Mouse (Mus musculus): ENCODE data around the gene Ccdc141. TPM values are rescaled to one million over a fixed set of nuclear protein-coding genes. Genes with fewer than 3 reads are reported as not detected.

Ccdc141 gene
- polyA plus RNA-seq, 1 experiment from 2014 or later: 8.4 TPM

DNA sequence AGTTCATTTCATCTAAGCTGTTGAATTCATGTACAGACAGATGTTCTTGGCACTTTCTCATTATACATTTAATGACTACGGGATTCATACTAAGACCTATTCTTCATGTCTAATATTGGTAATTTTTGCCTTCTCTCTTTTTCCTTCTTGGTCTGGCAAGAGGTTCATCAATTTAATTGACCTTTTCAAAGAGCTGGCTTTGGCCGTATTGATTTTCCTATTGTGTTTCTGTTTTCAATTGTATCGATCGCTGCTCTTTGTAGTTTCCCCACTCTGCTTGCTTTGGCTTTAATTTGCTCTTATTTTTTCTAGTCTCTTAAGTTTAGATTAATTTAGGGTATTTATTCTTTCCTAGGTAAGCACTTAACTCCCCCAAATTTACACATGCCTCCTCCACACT lies 12.9 kb downstream of the Ccdc141 start:
- no peak for TF ChIP-seq CTCF (IDR thresholded peaks at IDR 0.05; ENCODE audit: low read depth)
- H3K4me2 ChIP-seq: no peak overlapping the region
- H3K9ac ChIP-seq: no peak overlapping the region
- H3K9me3 ChIP-seq (ENCODE audit: low read depth, low read length): no peaks in the 10 kb centered on the region
- ATAC-seq (ENCODE audit: insufficient read depth) (no peak), DNase-seq (no peak)
- H3K36me3 ChIP-seq (ENCODE audit: insufficient read depth): no peaks in the 10 kb centered on the region
- H3K27ac ChIP-seq (ENCODE audit: low read depth): no peak overlapping the region
- no peak overlapping the region for H3K4me3 ChIP-seq (ENCODE audit: low read depth, low read length)
- 96% methylated on average over 4 of the region's 4 CpGs for WGBS
- no peaks in the 10 kb centered on the region for H3K27me3 ChIP-seq (ENCODE audit: insufficient read depth, low read length)
- no peaks in the 10 kb centered on the region for H3K4me1 ChIP-seq (ENCODE audit: insufficient read depth)

DNA sequence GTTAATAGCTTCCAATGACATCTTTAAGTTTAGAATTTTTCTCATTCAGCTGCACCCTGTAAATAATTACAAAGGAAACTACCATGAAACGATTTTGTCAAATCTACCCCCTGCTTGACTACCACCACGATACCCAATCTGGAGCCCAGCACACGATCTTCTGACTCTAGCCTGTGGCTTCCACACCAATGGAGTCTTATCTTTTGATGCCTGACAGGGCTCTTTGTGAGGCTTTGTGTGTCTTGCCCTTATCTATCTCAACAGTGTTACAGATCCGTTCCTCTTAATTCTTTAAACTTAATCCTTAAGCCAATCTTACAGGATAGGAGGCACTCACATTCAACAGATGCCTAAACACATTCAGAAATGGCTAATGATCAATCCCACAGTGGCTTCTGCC lies 16.4 kb downstream of the Ccdc141 start:
- H3K36me3 ChIP-seq (ENCODE audit: insufficient read depth): no peaks in the 10 kb centered on the region
- H3K27me3 ChIP-seq (ENCODE audit: insufficient read depth, low read length): no peaks in the 10 kb centered on the region
- no peak overlapping the region for H3K9ac ChIP-seq
- no peak overlapping the region for H3K4me2 ChIP-seq
- H3K27ac ChIP-seq (ENCODE audit: low read depth): no peak overlapping the region
- H3K4me1 ChIP-seq (ENCODE audit: insufficient read depth): no peaks in the 10 kb centered on the region
- H3K4me3 ChIP-seq (ENCODE audit: low read depth, low read length): no peak overlapping the region
- 24% methylated on average over 4 of the region's 4 CpGs for WGBS
- no peak for TF ChIP-seq CTCF (IDR thresholded peaks at IDR 0.05; ENCODE audit: low read depth)
- H3K9me3 ChIP-seq (ENCODE audit: low read depth, low read length): no peaks in the 10 kb centered on the region
- ATAC-seq (ENCODE audit: insufficient read depth) (no peak), DNase-seq (no peak)

- DNase-seq: no peak
- H3K27ac ChIP-seq (ENCODE audit: low read depth): no peak overlapping the region
- 94% methylated on average over 8 of the region's 8 CpGs for WGBS
- H3K4me1 ChIP-seq (ENCODE audit: insufficient read depth): no peaks in the 10 kb centered on the region
- no peak overlapping the region for H3K4me2 ChIP-seq
- H3K9ac ChIP-seq: no peak overlapping the region
- no peaks in the 10 kb centered on the region for H3K36me3 ChIP-seq (ENCODE audit: insufficient read depth)
- no peaks in the 10 kb centered on the region for H3K27me3 ChIP-seq (ENCODE audit: insufficient read depth, low read length)
- no peak for TF ChIP-seq CTCF (IDR thresholded peaks at IDR 0.05; ENCODE audit: low read depth)
- ATAC-seq (ENCODE audit: insufficient read depth): no peak
- no peak overlapping the region for H3K4me3 ChIP-seq (ENCODE audit: low read depth, low read length)
- no peaks in the 10 kb centered on the region for H3K9me3 ChIP-seq (ENCODE audit: low read depth, low read length)
These were observed 19.2 kb downstream of the Ccdc141 start for GRCm38 (mm10) chr2:77151255-77151654.

GRCm38 (mm10) chr2:77149576-77149975 lies 20.9 kb downstream of the Ccdc141 start:
- ATAC-seq (ENCODE audit: insufficient read depth): no peak
- no peak for DNase-seq
- Histone ChIP-seq H3K9me3 (ENCODE audit: low read depth, low read length) (no peaks in the 10 kb centered on the region), H3K4me3 (ENCODE audit: low read depth, low read length) (no peak overlapping the region), H3K36me3 (ENCODE audit: insufficient read depth) (no peaks in the 10 kb centered on the region), H3K27me3 (ENCODE audit: insufficient read depth, low read length) (no peaks in the 10 kb centered on the region), H3K4me1 (ENCODE audit: insufficient read depth) (no peaks in the 10 kb centered on the region), H3K9ac (no peak overlapping the region), H3K27ac (ENCODE audit: low read depth) (no peak overlapping the region), H3K4me2 (no peak overlapping the region)
- WGBS: 22% methylated on average over 2 of the region's 2 CpGs
- no peak for TF ChIP-seq CTCF (IDR thresholded peaks at IDR 0.05; ENCODE audit: low read depth)

GRCm38 (mm10) chr2:77148215-77148614 lies 22.2 kb downstream of the Ccdc141 start:
- no peak for ATAC-seq (ENCODE audit: insufficient read depth)
- no peak for DNase-seq
- Histone ChIP-seq H3K27ac (ENCODE audit: low read depth) (no peak overlapping the region), H3K4me3 (ENCODE audit: low read depth, low read length) (no peak overlapping the region), H3K4me2 (no peak overlapping the region), H3K9ac (no peak overlapping the region), H3K36me3 (ENCODE audit: insufficient read depth) (no peaks in the 10 kb centered on the region), H3K4me1 (ENCODE audit: insufficient read depth) (no peaks in the 10 kb centered on the region), H3K9me3 (ENCODE audit: low read depth, low read length) (no peaks in the 10 kb centered on the region), H3K27me3 (ENCODE audit: insufficient read depth, low read length) (no peaks in the 10 kb centered on the region)
- TF ChIP-seq CTCF (IDR thresholded peaks at IDR 0.05; ENCODE audit: low read depth): no peak
- WGBS: 64% methylated on average over 4 of the region's 4 CpGs

GRCm38 (mm10) chr2:77146968-77147367 lies 23.5 kb downstream of the Ccdc141 start:
- Histone ChIP-seq H3K9me3 (ENCODE audit: low read depth, low read length) (no peaks in the 10 kb centered on the region), H3K4me3 (ENCODE audit: low read depth, low read length) (no peak overlapping the region), H3K4me1 (ENCODE audit: insufficient read depth) (no peaks in the 10 kb centered on the region), H3K36me3 (ENCODE audit: insufficient read depth) (no peaks in the 10 kb centered on the region), H3K27ac (ENCODE audit: low read depth) (no peak overlapping the region), H3K9ac (no peak overlapping the region), H3K4me2 (no peak overlapping the region), H3K27me3 (ENCODE audit: insufficient read depth, low read length) (no peaks in the 10 kb centered on the region)
- no peak for TF ChIP-seq CTCF (IDR thresholded peaks at IDR 0.05; ENCODE audit: low read depth)
- ATAC-seq (ENCODE audit: insufficient read depth): no peak
- DNase-seq: no peak
- 67% methylated on average over 2 of the region's 2 CpGs for WGBS

- H3K36me3 ChIP-seq (ENCODE audit: insufficient read depth): no peaks in the 10 kb centered on the region
- no peaks in the 10 kb centered on the region for H3K4me1 ChIP-seq (ENCODE audit: insufficient read depth)
- 30% methylated on average over 3 of the region's 3 CpGs for WGBS
- no peak overlapping the region for H3K27ac ChIP-seq (ENCODE audit: low read depth)
- H3K9ac ChIP-seq: no peak overlapping the region
- no peaks in the 10 kb centered on the region for H3K27me3 ChIP-seq (ENCODE audit: insufficient read depth, low read length)
- H3K9me3 ChIP-seq (ENCODE audit: low read depth, low read length): no peaks in the 10 kb centered on the region
- DNase-seq (no peak), ATAC-seq (ENCODE audit: insufficient read depth) (no peak)
- TF ChIP-seq CTCF (IDR thresholded peaks at IDR 0.05; ENCODE audit: low read depth): no peak
- H3K4me2 ChIP-seq: no peak overlapping the region
- H3K4me3 ChIP-seq (ENCODE audit: low read depth, low read length): no peak overlapping the region
These were observed 24.1 kb downstream of the Ccdc141 start for GRCm38 (mm10) chr2:77146291-77146690.

GRCm38 (mm10) chr2:77143536-77143935 lies 26.9 kb downstream of the Ccdc141 start:
- no peaks in the 10 kb centered on the region for H3K9me3 ChIP-seq (ENCODE audit: low read depth, low read length)
- no peak overlapping the region for H3K27ac ChIP-seq (ENCODE audit: low read depth)
- ATAC-seq (ENCODE audit: insufficient read depth): no peak
- peak; percentile 75 for DNase-seq
- 0 out of 2 replicates have a peak overlapping the region, but pooled peaks have one; percentile 2 for H3K4me2 ChIP-seq
- H3K9ac ChIP-seq: no peak overlapping the region
- 32% methylated on average over 6 of the region's 6 CpGs for WGBS
- H3K4me3 ChIP-seq (ENCODE audit: low read depth, low read length): no peak overlapping the region
- no peaks in the 10 kb centered on the region for H3K36me3 ChIP-seq (ENCODE audit: insufficient read depth)
- TF ChIP-seq CTCF (IDR thresholded peaks at IDR 0.05; ENCODE audit: low read depth): no peak
- H3K4me1 ChIP-seq (ENCODE audit: insufficient read depth): no peaks in the 10 kb centered on the region
- no peaks in the 10 kb centered on the region for H3K27me3 ChIP-seq (ENCODE audit: insufficient read depth, low read length)
